Mouse (Mus musculus): Measurements from ENCODE around the gene Sorbs2. TPM values are rescaled to one million over a fixed set of nuclear protein-coding genes. Genes with fewer than 3 reads are reported as not detected.

Sorbs2 gene
- 9.5 and 16.7 TPM in 2 replicates for polyA plus RNA-seq (2016; fragmentation: Nextera tagmentation; extraction: Ambion mirVana)

- H3K4me3 ChIP-seq: peak within 1 kb of the TSS; percentile 24
- H3K4me1 ChIP-seq: 0 out of 2 replicates have a peak, but pooled peaks cover 7% of the 10 kb centered on the region
- no peaks in the 10 kb centered on the region for H3K9me3 ChIP-seq (replicated peaks)
- DNase-seq (ENCODE audit: low spot score): no peak
- no peaks in the 10 kb centered on the region for H3K27me3 ChIP-seq (ENCODE audit: low read depth, poor library complexity, severe bottlenecking)
- WGBS: 25% methylated on average over 16 of the region's 16 CpGs
- no peaks in the 10 kb centered on the region for H3K36me3 ChIP-seq
- no peak within 1 kb of the TSS for H3K27ac ChIP-seq
Measured at GRCm38 (mm10) chr8:45507634-45508321, at the start of gene Sorbs2. Gene Sorbs2, plus strand, starts transcription at chr8:45507788.

GRCm38 (mm10) chr8:45457874-45458273 is 49.7 kb upstream of the Sorbs2 start:
- no peaks in the 10 kb centered on the region for H3K27me3 ChIP-seq (ENCODE audit: low read depth, poor library complexity, severe bottlenecking)
- H3K36me3 ChIP-seq: no peaks in the 10 kb centered on the region
- H3K9me3 ChIP-seq (replicated peaks): no peaks in the 10 kb centered on the region
- H3K4me1 ChIP-seq: no peaks in the 10 kb centered on the region
- H3K27ac ChIP-seq: no peak overlapping the region
- DNase-seq (ENCODE audit: low spot score): no peak
- H3K4me3 ChIP-seq: no peak overlapping the region

- no peak for DNase-seq (ENCODE audit: low spot score)
- Histone ChIP-seq H3K27ac (no peak overlapping the region), H3K4me3 (no peak overlapping the region), H3K9me3 (replicated peaks) (no peaks in the 10 kb centered on the region), H3K4me1 (no peaks in the 10 kb centered on the region), H3K36me3 (no peaks in the 10 kb centered on the region), H3K27me3 (ENCODE audit: low read depth, poor library complexity, severe bottlenecking) (no peaks in the 10 kb centered on the region)
- 82% methylated on average over 2 of the region's 2 CpGs for WGBS
Measured at GRCm38 (mm10) chr8:45469006-45469405, 38.6 kb upstream of the Sorbs2 start.

- no peaks in the 10 kb centered on the region for H3K36me3 ChIP-seq
- H3K4me1 ChIP-seq: no peaks in the 10 kb centered on the region
- no peaks in the 10 kb centered on the region for H3K27me3 ChIP-seq (ENCODE audit: low read depth, poor library complexity, severe bottlenecking)
- no peak overlapping the region for H3K27ac ChIP-seq
- H3K4me3 ChIP-seq: no peak overlapping the region
- 80% methylated on average over 8 of the region's 8 CpGs for WGBS
- no peaks in the 10 kb centered on the region for H3K9me3 ChIP-seq (replicated peaks)
- DNase-seq (ENCODE audit: low spot score): no peak
Measured at GRCm38 (mm10) chr8:45469507-45470178, 37.9 kb upstream of the Sorbs2 start.

- no peaks in the 10 kb centered on the region for H3K4me1 ChIP-seq
- no peak overlapping the region for H3K27ac ChIP-seq
- no peaks in the 10 kb centered on the region for H3K9me3 ChIP-seq (replicated peaks)
- H3K27me3 ChIP-seq (ENCODE audit: low read depth, poor library complexity, severe bottlenecking): no peaks in the 10 kb centered on the region
- WGBS: 81% methylated on average over 4 of the region's 4 CpGs
- H3K4me3 ChIP-seq: no peak overlapping the region
- no peak for DNase-seq (ENCODE audit: low spot score)
- H3K36me3 ChIP-seq: no peaks in the 10 kb centered on the region
Measured at GRCm38 (mm10) chr8:45480886-45481285, 26.7 kb upstream of the Sorbs2 start.

GRCm38 (mm10) chr8:45486281-45486680 is 21.3 kb upstream of the Sorbs2 start:
- no peaks in the 10 kb centered on the region for H3K9me3 ChIP-seq (replicated peaks)
- no peaks in the 10 kb centered on the region for H3K27me3 ChIP-seq (ENCODE audit: low read depth, poor library complexity, severe bottlenecking)
- no peaks in the 10 kb centered on the region for H3K36me3 ChIP-seq
- H3K4me1 ChIP-seq: no peaks in the 10 kb centered on the region
- no peak overlapping the region for H3K27ac ChIP-seq
- WGBS: 92% methylated on average over 3 of the region's 3 CpGs
- DNase-seq (ENCODE audit: low spot score): no peak
- H3K4me3 ChIP-seq: no peak overlapping the region

- Histone ChIP-seq H3K27ac (no peak overlapping the region), H3K36me3 (no peaks in the 10 kb centered on the region), H3K4me1 (0 out of 2 replicates have a peak, but pooled peaks cover 7% of the 10 kb centered on the region), H3K4me3 (no peak overlapping the region), H3K27me3 (ENCODE audit: low read depth, poor library complexity, severe bottlenecking) (no peaks in the 10 kb centered on the region), H3K9me3 (replicated peaks) (no peaks in the 10 kb centered on the region)
- DNase-seq (ENCODE audit: low spot score): no peak
- 87% methylated on average over 7 of the region's 7 CpGs for WGBS
Measured at GRCm38 (mm10) chr8:45503971-45504370, 3.6 kb upstream of the Sorbs2 start.

GRCm38 (mm10) chr8:45506376-45506775 is 1.2 kb upstream of the Sorbs2 start:
- Histone ChIP-seq H3K36me3 (no peaks in the 10 kb centered on the region), H3K4me3 (no peak overlapping the region), H3K27ac (no peak overlapping the region), H3K27me3 (ENCODE audit: low read depth, poor library complexity, severe bottlenecking) (no peaks in the 10 kb centered on the region), H3K9me3 (replicated peaks) (no peaks in the 10 kb centered on the region), H3K4me1 (0 out of 2 replicates have a peak, but pooled peaks cover 7% of the 10 kb centered on the region)
- 83% methylated on average over 4 of the region's 4 CpGs for WGBS
- DNase-seq (ENCODE audit: low spot score): no peak

- Histone ChIP-seq H3K4me1 (0 out of 2 replicates have a peak, but pooled peaks cover 7% of the 10 kb centered on the region), H3K27ac (no peak overlapping the region), H3K36me3 (no peaks in the 10 kb centered on the region), H3K4me3 (peak overlapping the region; percentile 24; the same call in 1 of the 2 replicates), H3K9me3 (replicated peaks) (no peaks in the 10 kb centered on the region), H3K27me3 (ENCODE audit: low read depth, poor library complexity, severe bottlenecking) (no peaks in the 10 kb centered on the region)
- WGBS: 69% methylated on average over 8 of the region's 8 CpGs
- DNase-seq (ENCODE audit: low spot score): no peak
Measured at GRCm38 (mm10) chr8:45507277-45507633, 333 bp upstream of the Sorbs2 start.

GRCm38 (mm10) chr8:45508521-45509104 is 1.0 kb downstream of the Sorbs2 start:
- H3K36me3 ChIP-seq: no peaks in the 10 kb centered on the region
- no peak overlapping the region for H3K27ac ChIP-seq
- 86% methylated on average over 7 of the region's 7 CpGs for WGBS
- no peaks in the 10 kb centered on the region for H3K9me3 ChIP-seq (replicated peaks)
- H3K27me3 ChIP-seq (ENCODE audit: low read depth, poor library complexity, severe bottlenecking): no peaks in the 10 kb centered on the region
- H3K4me3 ChIP-seq: no peak overlapping the region
- 0 out of 2 replicates have a peak, but pooled peaks cover 7% of the 10 kb centered on the region for H3K4me1 ChIP-seq
- DNase-seq (ENCODE audit: low spot score): no peak

- H3K4me1 ChIP-seq: 0 out of 2 replicates have a peak, but pooled peaks cover 5% of the 10 kb centered on the region
- no peaks in the 10 kb centered on the region for H3K36me3 ChIP-seq
- no peaks in the 10 kb centered on the region for H3K27me3 ChIP-seq (ENCODE audit: low read depth, poor library complexity, severe bottlenecking)
- no peaks in the 10 kb centered on the region for H3K9me3 ChIP-seq (replicated peaks)
- no peak overlapping the region for H3K4me3 ChIP-seq
- H3K27ac ChIP-seq: no peak overlapping the region
- no peak for DNase-seq (ENCODE audit: low spot score)
Measured at GRCm38 (mm10) chr8:45512369-45512768, 4.8 kb downstream of the Sorbs2 start.

GRCm38 (mm10) chr8:45521595-45521994 is 14.0 kb downstream of the Sorbs2 start:
- no peaks in the 10 kb centered on the region for H3K36me3 ChIP-seq
- 74% methylated on average over 6 of the region's 6 CpGs for WGBS
- no peaks in the 10 kb centered on the region for H3K27me3 ChIP-seq (ENCODE audit: low read depth, poor library complexity, severe bottlenecking)
- DNase-seq (ENCODE audit: low spot score): no peak
- no peak overlapping the region for H3K4me3 ChIP-seq
- H3K27ac ChIP-seq: no peak overlapping the region
- H3K9me3 ChIP-seq (replicated peaks): no peaks in the 10 kb centered on the region
- H3K4me1 ChIP-seq: no peaks in the 10 kb centered on the region

GRCm38 (mm10) chr8:45527708-45528107 is 20.1 kb downstream of the Sorbs2 start:
- 89% methylated on average over 2 of the region's 2 CpGs for WGBS
- H3K9me3 ChIP-seq (replicated peaks): no peaks in the 10 kb centered on the region
- no peak for DNase-seq (ENCODE audit: low spot score)
- H3K36me3 ChIP-seq: no peaks in the 10 kb centered on the region
- no peaks in the 10 kb centered on the region for H3K4me1 ChIP-seq
- H3K27ac ChIP-seq: no peak overlapping the region
- no peaks in the 10 kb centered on the region for H3K27me3 ChIP-seq (ENCODE audit: low read depth, poor library complexity, severe bottlenecking)
- no peak overlapping the region for H3K4me3 ChIP-seq

Data from limb, embryonic 10.5 days (tissue).